Mouse (Mus musculus): ENCODE results near the gene Immp1l. TPM values are rescaled to one million over a fixed set of nuclear protein-coding genes. Genes with fewer than 3 reads are reported as not detected.

Gene Immp1l
- 15.4 and 23.5 TPM in 2 replicates for polyA plus RNA-seq (2012; rRNA removed; ENCODE audit: low replicate concordance)

GRCm38 (mm10) chr2:105903896-105904756 is at the start of gene Immp1l, which contains the start of gene Elp4:
Gene Immp1l, plus strand, starts transcription at chr2:105904638.
Gene Elp4, minus strand, starts transcription at chr2:105904564.

GRCm38 (mm10) chr2:106002835-106003739 is 98.6 kb downstream of the Immp1l start, which contains the start of gene Dnajc24:
Gene Dnajc24, minus strand, starts transcription at chr2:106003549.

Other genes starting within 250 kb of the Immp1l start
- not detected in 2 replicates for gene Pax6, start 235.7 kb upstream of the Immp1l start, polyA plus RNA-seq (2012; rRNA removed; ENCODE audit: low replicate concordance)
- gene Elp4, start 74 bp upstream of the Immp1l start, polyA plus RNA-seq (2012; rRNA removed; ENCODE audit: low replicate concordance), result 3.3 and 4.1 TPM in 2 replicates
- 14.8 and 21.3 TPM in 2 replicates for gene Dnajc24, start 98.9 kb downstream of the Immp1l start, polyA plus RNA-seq (2012; rRNA removed; ENCODE audit: low replicate concordance)